Mouse (Mus musculus): ENCODE results near the gene Ddx20.

- TF ChIP-seq CTCF (conservative IDR thresholded peaks at IDR 0.05; ENCODE audit: low read length) (no peak), NANOG (IDR thresholded peaks at IDR 0.05; ENCODE audit: borderline replicate concordance, low read length) (no peak)
These were observed 29.1 kb upstream of the Ddx20 start for GRCm38 (mm10) chr3:105716353-105717000.

All from E14TG2a.4 (cell line).